Mouse (Mus musculus) neural tube, embryonic 12.5 days (tissue): Measurements from ENCODE around the gene Copg1. TPM values are rescaled to one million over a fixed set of nuclear protein-coding genes. Genes with fewer than 3 reads are reported as not detected.

Source experiments
- ATAC-seq: fragments of 200-750 bp; cut with Nextera tagmentation; 2 replicates; pipeline ENCODE4 v1.8.0; 2017; ENCODE audit warnings: low read depth, mild to moderate bottlenecking, moderate TSS enrichment, moderate library complexity; ENCODE audit not compliant: low FRiP score
- H3K27ac ChIP-seq: fragments of 300-500 bp; sonication (generic); 2 replicates; pipeline ENCODE4 v1.5.1; 2016
- H3K27me3 ChIP-seq: fragments of 300-500 bp; sonication (generic); replicated peaks from 2 replicates; pipeline ENCODE4 v1.6.1; 2016; ENCODE audit warnings: mild to moderate bottlenecking
- H3K36me3 ChIP-seq: fragments of 300-500 bp; sonication (generic); 2 replicates; pipeline ENCODE4 v1.6.1; 2016; ENCODE audit warnings: mild to moderate bottlenecking
- H3K4me1 ChIP-seq: fragments of 300-500 bp; sonication (generic); 2 replicates; pipeline ENCODE4 v1.6.1; 2016
- H3K4me2 ChIP-seq: fragments of 300-500 bp; sonication (generic); replicated peaks from 2 replicates; pipeline ENCODE4 v1.6.1; 2016; ENCODE audit warnings: mild to moderate bottlenecking
- H3K4me3 ChIP-seq: fragments of 300-500 bp; sonication (generic); 2 replicates; pipeline ENCODE4 v1.5.1; 2016
- H3K9ac ChIP-seq: fragments of 300-500 bp; sonication (generic); 2 replicates; pipeline ENCODE4 v1.6.1; 2016; ENCODE audit warnings: mild to moderate bottlenecking
- H3K9me3 ChIP-seq: fragments of 300-500 bp; sonication (generic); 2 replicates; pipeline ENCODE4 v1.6.1; 2016; ENCODE audit warnings: mild to moderate bottlenecking
- WGBS: fragments of 180-500 bp; shearing (Covaris S2); methylation state at CpG from one replicate; pipeline ENCODE4 v1.1.7; 2016; 5-methylcytosine and 5-hydroxymethylcytosine counted together
- polyA plus RNA-seq: library from polyadenylated mRNA; unstranded; fragments of >200 nt; fragmentation: Nextera tagmentation; extraction: Ambion mirVana; gene quantifications from 2 replicates; pipeline ENCODE4 v1.2.1, GENCODE M21; 2016

Copg1 gene
- polyA plus RNA-seq, 1 experiment from 2014 or later: 161 TPM

DNA sequence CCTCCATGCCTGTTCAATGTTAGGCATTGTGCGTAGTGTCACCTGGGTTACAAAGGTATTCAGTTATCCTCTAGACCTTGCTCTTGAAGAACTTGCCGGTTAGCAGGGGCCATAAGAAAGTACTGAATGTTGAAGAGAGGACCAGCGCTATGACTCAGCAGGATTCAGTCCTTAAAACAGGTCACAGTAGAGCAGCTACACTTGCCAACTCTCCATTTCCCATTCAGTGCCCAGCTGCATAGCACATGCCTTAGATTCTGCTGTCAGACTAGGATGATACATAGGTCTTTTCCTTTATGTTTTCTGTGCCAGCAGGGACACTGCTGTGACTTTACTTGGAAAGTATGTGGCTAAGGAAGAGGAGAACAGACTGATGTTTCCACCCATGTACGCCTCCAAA, 34.2 kb upstream of the Copg1 start:
- Histone ChIP-seq H3K36me3 (no peaks in the 10 kb centered on the region), H3K9me3 (no peaks in the 10 kb centered on the region), H3K4me1 (peaks cover 9% of the 10 kb centered on the region; the same call in 1 of the 2 replicates), H3K27ac (no peak overlapping the region), H3K4me2 (no peak overlapping the region), H3K9ac (no peak overlapping the region), H3K4me3 (no peak overlapping the region), H3K27me3 (no peaks in the 10 kb centered on the region)
- no peak for ATAC-seq
- WGBS: 87% methylated on average over 4 of the region's 4 CpGs

DNA sequence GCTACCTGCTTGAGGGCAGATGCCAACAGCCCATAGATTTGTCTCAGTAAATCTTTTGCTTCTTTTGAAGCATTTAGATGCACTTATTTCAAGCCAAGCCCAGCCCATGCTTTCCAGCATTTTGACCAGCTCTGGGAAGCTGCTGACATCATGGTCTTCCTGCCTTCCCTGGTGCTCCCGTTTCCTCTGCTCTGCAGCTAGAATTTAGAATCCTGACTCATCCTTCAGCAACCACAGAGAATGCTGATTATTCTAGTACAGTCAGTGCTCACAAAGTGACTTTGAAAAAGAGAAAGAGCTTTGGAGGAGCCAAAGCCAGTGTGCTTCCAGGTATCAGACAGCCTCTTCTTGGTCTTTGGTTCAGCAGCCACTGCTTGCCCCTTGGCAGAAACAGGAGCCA, 30.5 kb upstream of the Copg1 start:
- 68% methylated on average over 1 of the region's 1 CpGs for WGBS
- no peak overlapping the region for H3K9ac ChIP-seq
- H3K4me3 ChIP-seq: no peak overlapping the region

GRCm38 (mm10) chr6:87866211-87866610, 21.4 kb upstream of the Copg1 start:
- H3K4me1 ChIP-seq: no peaks in the 10 kb centered on the region
- H3K27me3 ChIP-seq: no peaks in the 10 kb centered on the region
- H3K27ac ChIP-seq: no peak overlapping the region
- H3K4me3 ChIP-seq: no peak overlapping the region
- H3K9ac ChIP-seq: no peak overlapping the region
- ATAC-seq: no peak
- WGBS: 89% methylated on average over 6 of the region's 6 CpGs
- H3K9me3 ChIP-seq: no peaks in the 10 kb centered on the region
- no peak overlapping the region for H3K4me2 ChIP-seq
- H3K36me3 ChIP-seq: no peaks in the 10 kb centered on the region

More for the DNA sequence above, 30.5 kb upstream of the Copg1 start:
- ATAC-seq: no peak
- H3K36me3 ChIP-seq: no peaks in the 10 kb centered on the region
- no peaks in the 10 kb centered on the region for H3K27me3 ChIP-seq
- no peak overlapping the region for H3K27ac ChIP-seq
- no peaks in the 10 kb centered on the region for H3K9me3 ChIP-seq
- H3K4me2 ChIP-seq: no peak overlapping the region
- H3K4me1 ChIP-seq: no peaks in the 10 kb centered on the region

- Histone ChIP-seq H3K4me3 (no peak overlapping the region), H3K27me3 (no peaks in the 10 kb centered on the region), H3K4me1 (no peaks in the 10 kb centered on the region), H3K4me2 (no peak overlapping the region), H3K9me3 (no peaks in the 10 kb centered on the region), H3K36me3 (no peaks in the 10 kb centered on the region), H3K27ac (no peak overlapping the region), H3K9ac (no peak overlapping the region)
- 79% methylated on average over 2 of the region's 2 CpGs for WGBS
- no peak for ATAC-seq
Observed at GRCm38 (mm10) chr6:87867256-87867655, 20.4 kb upstream of the Copg1 start.

GRCm38 (mm10) chr6:87868871-87869506, 18.6 kb upstream of the Copg1 start:
- ATAC-seq: no peak
- Histone ChIP-seq H3K27me3 (no peaks in the 10 kb centered on the region), H3K36me3 (no peaks in the 10 kb centered on the region), H3K4me3 (no peak overlapping the region), H3K9ac (no peak overlapping the region), H3K9me3 (no peaks in the 10 kb centered on the region), H3K27ac (no peak overlapping the region), H3K4me1 (no peaks in the 10 kb centered on the region), H3K4me2 (no peak overlapping the region)
- 79% methylated on average over 9 of the region's 9 CpGs for WGBS

- no peak for ATAC-seq
- no peaks in the 10 kb centered on the region for H3K27me3 ChIP-seq
- H3K36me3 ChIP-seq: no peaks in the 10 kb centered on the region
- H3K9ac ChIP-seq: no peak overlapping the region
- WGBS: 79% methylated on average over 1 of the region's 1 CpGs
- no peaks in the 10 kb centered on the region for H3K4me1 ChIP-seq
- no peaks in the 10 kb centered on the region for H3K9me3 ChIP-seq
- H3K4me3 ChIP-seq: no peak overlapping the region
- H3K4me2 ChIP-seq: no peak overlapping the region
- no peak overlapping the region for H3K27ac ChIP-seq
Observed at GRCm38 (mm10) chr6:87870440-87870839, 17.2 kb upstream of the Copg1 start.

DNA sequence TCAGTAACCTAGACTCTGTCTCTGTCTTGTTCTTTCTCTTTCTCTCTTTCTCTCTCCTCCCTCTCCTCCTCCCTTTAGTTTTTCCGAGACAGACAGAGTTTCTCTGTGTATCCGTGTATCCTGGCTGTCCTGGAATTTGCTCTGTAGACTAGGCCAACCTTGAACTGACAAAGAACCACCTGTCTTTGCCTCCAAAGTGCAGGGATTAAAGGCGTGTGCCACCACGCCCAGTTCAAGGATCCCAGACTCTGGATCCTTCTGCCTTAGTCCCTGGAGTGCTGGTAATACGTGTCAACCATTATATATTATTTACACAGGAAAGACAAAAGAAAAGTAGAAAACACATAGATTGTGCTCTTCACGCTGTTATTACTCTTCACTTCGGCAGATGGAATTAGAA, 16.4 kb upstream of the Copg1 start:
- Histone ChIP-seq H3K9ac (no peak overlapping the region), H3K27me3 (no peaks in the 10 kb centered on the region), H3K4me2 (no peak overlapping the region), H3K4me3 (no peak overlapping the region), H3K27ac (no peak overlapping the region), H3K36me3 (no peaks in the 10 kb centered on the region), H3K4me1 (no peaks in the 10 kb centered on the region), H3K9me3 (no peaks in the 10 kb centered on the region)
- WGBS: 89% methylated on average over 7 of the region's 7 CpGs
- ATAC-seq: no peak

DNA sequence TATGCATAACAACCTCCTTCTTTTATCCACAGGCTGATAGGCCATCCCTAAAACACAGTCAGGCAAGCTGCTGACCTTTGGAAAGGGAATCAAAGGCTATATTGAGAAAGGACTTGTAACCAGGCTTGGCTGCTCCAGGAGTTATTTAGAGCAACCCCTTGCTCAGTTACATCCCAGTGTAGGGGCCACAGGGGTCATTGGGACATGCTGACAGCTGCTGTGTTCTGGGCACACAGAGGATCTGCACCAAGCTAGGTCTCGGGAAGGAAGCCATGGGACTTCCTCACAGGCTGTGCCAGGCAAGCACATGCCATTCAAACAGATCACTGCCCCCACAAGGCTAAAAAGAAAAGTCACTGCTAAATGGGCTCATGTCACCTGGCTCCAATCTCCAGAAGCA, 14.5 kb upstream of the Copg1 start:
- H3K4me3 ChIP-seq: no peak overlapping the region
- H3K9ac ChIP-seq: no peak overlapping the region
- no peak overlapping the region for H3K4me2 ChIP-seq
- 62% methylated on average over 1 of the region's 1 CpGs for WGBS
- no peak overlapping the region for H3K27ac ChIP-seq
- H3K4me1 ChIP-seq: no peaks in the 10 kb centered on the region
- H3K36me3 ChIP-seq: no peaks in the 10 kb centered on the region
- no peaks in the 10 kb centered on the region for H3K9me3 ChIP-seq
- no peak for ATAC-seq
- no peaks in the 10 kb centered on the region for H3K27me3 ChIP-seq

DNA sequence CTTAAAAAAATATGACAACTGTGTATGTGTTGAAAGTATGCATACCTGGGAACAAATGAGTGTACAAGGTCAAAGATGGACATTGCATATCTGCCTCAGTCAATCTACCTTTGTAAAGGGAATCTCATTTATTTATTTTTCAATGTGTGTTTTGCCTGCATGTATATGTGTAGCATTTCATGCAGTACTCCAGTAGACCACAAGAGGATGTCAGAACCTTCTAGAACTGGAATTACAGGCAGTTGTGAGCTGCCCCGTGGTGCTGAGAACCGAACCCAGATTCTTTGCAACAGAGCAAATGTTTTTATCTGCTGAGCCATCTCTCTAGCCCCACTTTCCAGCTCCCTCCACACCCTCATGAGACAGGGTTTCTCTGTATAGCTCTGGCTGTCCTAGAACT, 13.7 kb upstream of the Copg1 start:
- ATAC-seq: no peak
- Histone ChIP-seq H3K9ac (no peak overlapping the region), H3K27me3 (no peaks in the 10 kb centered on the region), H3K4me2 (no peak overlapping the region), H3K4me1 (no peaks in the 10 kb centered on the region), H3K27ac (no peak overlapping the region), H3K4me3 (no peak overlapping the region), H3K9me3 (no peaks in the 10 kb centered on the region), H3K36me3 (no peaks in the 10 kb centered on the region)
- 82% methylated on average over 2 of the region's 2 CpGs for WGBS

GRCm38 (mm10) chr6:87875083-87875482, 12.5 kb upstream of the Copg1 start:
- no peaks in the 10 kb centered on the region for H3K36me3 ChIP-seq
- no peak for ATAC-seq
- H3K4me3 ChIP-seq: no peak overlapping the region
- H3K4me2 ChIP-seq: no peak overlapping the region
- H3K4me1 ChIP-seq: no peaks in the 10 kb centered on the region
- H3K9ac ChIP-seq: no peak overlapping the region
- H3K9me3 ChIP-seq: no peaks in the 10 kb centered on the region
- 80% methylated on average over 1 of the region's 1 CpGs for WGBS
- H3K27me3 ChIP-seq: no peaks in the 10 kb centered on the region
- H3K27ac ChIP-seq: no peak overlapping the region

DNA sequence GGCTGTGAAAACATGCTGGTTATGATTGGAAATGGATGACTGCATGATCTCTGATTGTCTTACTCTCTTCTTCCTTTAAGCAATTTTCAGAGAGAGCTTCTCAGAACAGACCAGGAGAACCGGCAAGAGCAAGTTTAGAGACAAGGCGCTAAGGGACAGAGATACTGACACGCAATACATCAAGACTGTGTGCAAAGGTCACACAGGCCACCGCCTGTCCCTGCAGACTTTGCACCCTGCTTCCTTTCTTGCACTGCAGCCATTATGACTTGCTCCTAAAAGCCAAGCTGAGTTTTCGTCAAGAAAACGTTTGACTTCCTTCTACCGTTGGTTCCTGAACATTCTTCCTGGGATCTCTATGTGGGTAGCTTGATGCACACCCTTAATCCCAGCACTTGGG, 12.1 kb upstream of the Copg1 start:
- H3K4me3 ChIP-seq: no peak overlapping the region
- H3K9me3 ChIP-seq: no peaks in the 10 kb centered on the region
- no peak overlapping the region for H3K4me2 ChIP-seq
- no peaks in the 10 kb centered on the region for H3K36me3 ChIP-seq
- H3K4me1 ChIP-seq: no peaks in the 10 kb centered on the region
- no peaks in the 10 kb centered on the region for H3K27me3 ChIP-seq
- ATAC-seq: no peak
- H3K27ac ChIP-seq: no peak overlapping the region
- whole genome bisulfite sequencing: 85% methylated on average over 7 of the region's 7 CpGs
- no peak overlapping the region for H3K9ac ChIP-seq

GRCm38 (mm10) chr6:87876068-87876643, 11.5 kb upstream of the Copg1 start:
- Histone ChIP-seq H3K4me2 (no peak overlapping the region), H3K9me3 (no peaks in the 10 kb centered on the region), H3K27me3 (no peaks in the 10 kb centered on the region), H3K27ac (no peak overlapping the region), H3K4me1 (no peaks in the 10 kb centered on the region), H3K4me3 (no peak overlapping the region), H3K9ac (no peak overlapping the region), H3K36me3 (no peaks in the 10 kb centered on the region)
- ATAC-seq: no peak
- 76% methylated on average over 13 of the region's 13 CpGs for WGBS

DNA sequence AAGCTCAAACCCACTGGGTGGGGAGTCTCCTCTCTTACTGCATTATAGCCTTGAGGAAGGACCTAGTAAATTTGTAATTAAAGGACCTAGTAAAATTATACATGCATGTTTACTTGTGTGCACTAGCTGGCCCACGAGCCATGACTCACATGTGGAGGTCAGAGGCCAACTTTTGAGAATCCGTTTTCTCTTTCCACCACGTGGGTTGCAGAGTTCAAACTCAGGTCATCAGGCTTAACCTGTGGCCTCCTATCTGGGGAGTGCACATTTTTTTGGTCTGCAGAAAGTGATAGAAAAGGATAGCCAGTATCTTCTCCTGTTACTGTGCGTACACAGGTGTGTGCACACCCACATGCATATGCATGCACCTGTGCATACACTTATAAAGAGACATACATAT, 8.6 kb upstream of the Copg1 start:
- H3K9me3 ChIP-seq: no peaks in the 10 kb centered on the region
- no peak overlapping the region for H3K9ac ChIP-seq
- H3K4me3 ChIP-seq: no peak overlapping the region
- no peak overlapping the region for H3K4me2 ChIP-seq
- no peaks in the 10 kb centered on the region for H3K4me1 ChIP-seq
- ATAC-seq: no peak
- H3K36me3 ChIP-seq: no peaks in the 10 kb centered on the region
- H3K27me3 ChIP-seq: no peaks in the 10 kb centered on the region
- WGBS: 51% methylated on average over 4 of the region's 4 CpGs
- no peak overlapping the region for H3K27ac ChIP-seq
